Mouse (Mus musculus) brain, embryonic 14.5 days (tissue): ENCODE measurements around the gene Dppa3.

Experiments
- CTCF ChIP-seq: fragments of 200-500 bp; IDR thresholded peaks from 2 replicates; pipeline ENCODE4 v1.5.1; 2012; ENCODE audit warnings: inconsistent platforms, mild to moderate bottlenecking, moderate library complexity, borderline replicate concordance; ENCODE audit not compliant: insufficient read depth, insufficient read length; ENCODE audit errors: extremely low read depth
- POLR2A ChIP-seq: fragments of 200-500 bp; IDR thresholded peaks from 2 replicates; pipeline ENCODE4 v1.6.1; 2012; ENCODE audit warnings: mild to moderate bottlenecking, inconsistent platforms, borderline replicate concordance; ENCODE audit not compliant: poor library complexity, insufficient read depth, insufficient read length, severe bottlenecking; ENCODE audit errors: extremely low read depth

GRCm38 (mm10) chr6:122657630-122658029, 31.4 kb downstream of the Dppa3 start:
- TF ChIP-seq CTCF (no peak), POLR2A (no peak)
